In genomic region chr8:121907587-121908248, GRCm38 (mm10) we compare ENCODE assay signal across 8 mouse cellular contexts. TPM values are rescaled to one million over a fixed set of nuclear protein-coding genes. Genes with fewer than 3 reads are reported as not detected.
DNase-seq lines count a peak whose midpoint lies in the region; ATAC-seq lines count a peak whose summit lies in the region.

Gene Slc7a5 (minus strand): TSS chr8:121907694.

- intact Hi-C loops in gastrocnemius, postnatal 14 days (cut with DNase I; ENCODE audit: low total_unique reads), result loop anchor here (2.0 kb wide), 1 partner anchor 57 kb away; no protein-coding TSS in a partner anchor
- intact Hi-C loops in left cerebral cortex, postnatal 10 days (cut with DNase I), result loop anchor here (2.0 to 5.0 kb wide), 2 partner anchors 35 to 57 kb away; no protein-coding TSS in a partner anchor

- peak; percentile 91 for DNase-seq in adipocyte (ENCODE audit: low spot score)
- DNase-seq in embryo, embryonic 10 days (ENCODE audit: low spot score), result peak; percentile 97
- DNase-seq in gastrocnemius, postnatal 14 days, result peak; percentile 98
- DNase-seq in left cerebral cortex, postnatal 10 days (ENCODE audit: extremely low spot score in 1 of 2, low spot score in 2 of 2), result peak; percentile 95 to 99
- peak; percentile 95 for DNase-seq in right cerebral cortex, postnatal 25 days
- DNase-seq in urinary bladder, postnatal 4 days (ENCODE audit: low spot score in 2 of 2), result peak; percentile 96 to 98

- ATAC-seq in inflammation-experienced regulatory T-cells, adult 6 months, result peak; percentile 82
- peak; percentile 69 for ATAC-seq in megakaryocyte-erythroid progenitor cell, adult 5-6 weeks (replicated peaks; ENCODE audit: low FRiP score, low TSS enrichment, poor library complexity, severe bottlenecking)

RNA-seq across cellular contexts. Expression of gene Slc7a5, which starts in this region (rescaled TPM):
- total RNA-seq in gastrocnemius, postnatal 14 days (2021), result 1 to 10 TPM; 4.2 to 5.7 TPM
- polyA plus RNA-seq in inflammation-experienced regulatory T-cells, adult 6 months (2017; shearing (Covaris generic)), result 1 to 10 TPM; 2.5 to 4.4 (median 2.6) TPM
- 100 to 1,000 TPM; 132 to 155 TPM for total RNA-seq in left cerebral cortex, postnatal 10 days (2021)
- total RNA-seq in megakaryocyte-erythroid progenitor cell, adult 5-6 weeks (2014; fragmentation: Nextera tagmentation), result 78.1 and 90.0 TPM in 2 replicates
- total RNA-seq in megakaryocyte-erythroid progenitor cell, adult 5-6 weeks (2017), result 23.6 and 43.1 TPM in 2 replicates

Comparison
In these comparisons a context has a peak if more than half of its experiments do, and no peak if none do; other contexts are left out.
1. Peak in every context shown above with its lines: DNase-seq and ATAC-seq.